Mouse (Mus musculus): Measurements from ENCODE around the gene Gbp3. TPM values are rescaled to one million over a fixed set of nuclear protein-coding genes. Genes with fewer than 3 reads are reported as not detected.
"Not testable (repeated sequence)": the region's sequence is repeated elsewhere in the genome, so short reads cannot be mapped to it uniquely, and the experiment has no call there.

The Gbp3 gene
- polyA plus RNA-seq, 1 experiment: 9.6 TPM

- Histone ChIP-seq H3K27ac (replicated peaks; ENCODE audit: low read depth, low read length) (no peak overlapping the region), H3K4me3 (ENCODE audit: insufficient read depth, low read depth, low read length) (peak overlapping the region; percentile 64), H3K4me1 (ENCODE audit: control insufficient read depth, insufficient read depth, insufficient read length, low read length) (peaks cover 4% of the 10 kb centered on the region; the same call in 1 of the 2 replicates)
These were observed 1.3 kb downstream of the Gbp3 start for GRCm38 (mm10) chr3:142561045-142561646.

GRCm38 (mm10) chr3:142561666-142562065, 1.8 kb downstream of the Gbp3 start:
- Histone ChIP-seq H3K4me3 (ENCODE audit: insufficient read depth, low read depth, low read length) (peak overlapping the region; percentile 64), H3K27ac (replicated peaks; ENCODE audit: low read depth, low read length) (no peak overlapping the region), H3K4me1 (ENCODE audit: control insufficient read depth, insufficient read depth, insufficient read length, low read length) (peaks cover 4% of the 10 kb centered on the region; the same call in 1 of the 2 replicates)

DNA sequence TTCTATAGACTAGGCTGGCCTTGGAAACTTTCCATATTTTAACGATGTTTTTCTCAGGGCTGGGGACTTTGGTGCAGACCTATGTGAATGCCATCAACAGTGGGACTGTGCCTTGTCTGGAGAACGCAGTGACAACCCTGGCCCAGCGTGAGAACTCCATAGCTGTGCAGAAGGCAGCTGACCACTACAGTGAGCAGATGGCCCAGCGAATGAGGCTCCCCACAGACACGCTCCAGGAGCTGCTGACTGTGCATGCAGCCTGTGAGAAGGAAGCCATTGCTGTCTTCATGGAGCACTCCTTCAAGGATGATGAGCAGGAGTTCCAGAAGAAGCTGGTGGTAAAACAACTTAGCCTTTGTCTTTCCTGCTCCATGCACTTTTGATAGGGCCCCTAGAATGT, 7.7 kb downstream of the Gbp3 start:
- H3K4me3 ChIP-seq (ENCODE audit: insufficient read depth, low read depth, low read length); H3K4me1 ChIP-seq (ENCODE audit: control insufficient read depth, insufficient read depth, insufficient read length, low read length); H3K27ac ChIP-seq (replicated peaks; ENCODE audit: low read depth, low read length): not testable (repeated sequence)

GRCm38 (mm10) chr3:142570738-142571137, 10.9 kb downstream of the Gbp3 start:
- Histone ChIP-seq H3K27ac (replicated peaks; ENCODE audit: low read depth, low read length) (no peak overlapping the region), H3K4me1 (ENCODE audit: control insufficient read depth, insufficient read depth, insufficient read length, low read length) (no peaks in the 10 kb centered on the region; the same call in 1 of the 2 replicates), H3K4me3 (ENCODE audit: insufficient read depth, low read depth, low read length) (no peak overlapping the region)

DNA sequence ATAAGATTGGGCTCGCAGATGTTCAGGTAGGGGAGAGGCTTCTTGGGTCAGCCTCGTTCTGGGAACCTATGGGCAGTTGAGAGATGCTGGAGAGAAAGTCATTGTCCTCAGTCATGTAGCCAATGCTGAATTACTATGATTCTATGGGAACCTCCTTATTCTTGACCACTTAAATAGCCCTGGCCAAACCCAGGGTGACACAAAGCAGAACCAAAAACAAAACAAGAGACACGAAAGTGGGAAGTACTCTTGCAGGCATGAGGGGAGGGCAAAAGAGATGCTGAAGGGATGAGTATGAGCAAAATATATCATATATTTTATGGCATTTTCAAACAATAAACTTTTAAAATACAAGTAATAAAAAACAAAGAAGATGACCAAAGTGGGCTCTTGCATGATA, 17.3 kb downstream of the Gbp3 start:
- Histone ChIP-seq H3K27ac (replicated peaks; ENCODE audit: low read depth, low read length) (no peak overlapping the region), H3K4me3 (ENCODE audit: insufficient read depth, low read depth, low read length) (no peak overlapping the region), H3K4me1 (ENCODE audit: control insufficient read depth, insufficient read depth, insufficient read length, low read length) (no peaks in the 10 kb centered on the region)

DNA sequence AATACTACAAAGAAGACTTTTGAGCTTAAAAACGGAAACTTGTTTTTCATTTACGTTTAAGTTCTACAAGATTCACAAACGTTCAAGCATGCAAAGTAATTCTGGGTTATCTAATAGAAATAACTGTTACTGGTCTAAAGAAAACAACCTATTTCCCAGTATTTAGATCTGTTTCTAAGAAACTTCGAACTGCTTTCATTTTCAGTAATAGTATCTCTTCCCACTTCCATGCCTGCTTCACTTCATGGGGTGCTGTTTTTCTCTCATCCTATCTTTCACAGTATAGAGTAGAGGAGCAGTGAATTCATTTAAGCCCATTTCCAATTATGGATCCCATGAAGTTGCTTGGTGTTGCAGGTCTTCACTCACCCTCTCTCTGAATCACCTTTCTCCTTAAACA, 18.5 kb downstream of the Gbp3 start:
- no peak overlapping the region for H3K27ac ChIP-seq (replicated peaks; ENCODE audit: low read depth, low read length)
- H3K4me1 ChIP-seq (ENCODE audit: control insufficient read depth, insufficient read depth, insufficient read length, low read length): no peaks in the 10 kb centered on the region
- no peak overlapping the region for H3K4me3 ChIP-seq (ENCODE audit: insufficient read depth, low read depth, low read length)

GRCm38 (mm10) chr3:142583067-142583466, 23.2 kb downstream of the Gbp3 start:
- H3K27ac ChIP-seq (replicated peaks; ENCODE audit: low read depth, low read length): no peak overlapping the region
- H3K4me3 ChIP-seq (ENCODE audit: insufficient read depth, low read depth, low read length): no peak overlapping the region
- H3K4me1 ChIP-seq (ENCODE audit: control insufficient read depth, insufficient read depth, insufficient read length, low read length): peaks cover 3% of the 10 kb centered on the region; the same call in 1 of the 2 replicates

DNA sequence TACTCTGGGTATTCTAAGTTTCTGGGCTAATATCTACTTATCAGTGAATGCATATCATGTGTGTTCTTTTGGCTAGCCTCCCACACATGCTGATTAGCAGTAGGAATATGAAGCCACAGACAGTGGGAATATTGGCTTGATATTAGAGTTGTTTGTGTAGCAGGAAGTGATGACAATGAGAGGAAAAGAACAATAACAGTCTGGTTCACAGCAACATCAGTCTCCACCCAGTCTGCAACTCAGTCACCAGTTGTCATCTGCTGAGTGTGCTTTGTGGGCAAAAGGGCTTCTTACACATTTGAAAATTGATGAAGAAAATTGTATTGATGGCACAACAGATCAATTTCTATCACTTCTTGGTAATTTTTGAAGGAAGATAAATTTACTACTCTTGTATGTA, 27.6 kb downstream of the Gbp3 start:
- Histone ChIP-seq H3K4me3 (ENCODE audit: insufficient read depth, low read depth, low read length) (no peak overlapping the region), H3K4me1 (ENCODE audit: control insufficient read depth, insufficient read depth, insufficient read length, low read length) (peaks cover 5% of the 10 kb centered on the region; the same call in 1 of the 2 replicates), H3K27ac (replicated peaks; ENCODE audit: low read depth, low read length) (no peak overlapping the region)

GRCm38 (mm10) chr3:142588888-142589287, 29.1 kb downstream of the Gbp3 start:
- no peak overlapping the region for H3K4me3 ChIP-seq (ENCODE audit: insufficient read depth, low read depth, low read length)
- H3K4me1 ChIP-seq (ENCODE audit: control insufficient read depth, insufficient read depth, insufficient read length, low read length): peaks cover 5% of the 10 kb centered on the region; the same call in 1 of the 2 replicates
- no peak overlapping the region for H3K27ac ChIP-seq (replicated peaks; ENCODE audit: low read depth, low read length)

DNA sequence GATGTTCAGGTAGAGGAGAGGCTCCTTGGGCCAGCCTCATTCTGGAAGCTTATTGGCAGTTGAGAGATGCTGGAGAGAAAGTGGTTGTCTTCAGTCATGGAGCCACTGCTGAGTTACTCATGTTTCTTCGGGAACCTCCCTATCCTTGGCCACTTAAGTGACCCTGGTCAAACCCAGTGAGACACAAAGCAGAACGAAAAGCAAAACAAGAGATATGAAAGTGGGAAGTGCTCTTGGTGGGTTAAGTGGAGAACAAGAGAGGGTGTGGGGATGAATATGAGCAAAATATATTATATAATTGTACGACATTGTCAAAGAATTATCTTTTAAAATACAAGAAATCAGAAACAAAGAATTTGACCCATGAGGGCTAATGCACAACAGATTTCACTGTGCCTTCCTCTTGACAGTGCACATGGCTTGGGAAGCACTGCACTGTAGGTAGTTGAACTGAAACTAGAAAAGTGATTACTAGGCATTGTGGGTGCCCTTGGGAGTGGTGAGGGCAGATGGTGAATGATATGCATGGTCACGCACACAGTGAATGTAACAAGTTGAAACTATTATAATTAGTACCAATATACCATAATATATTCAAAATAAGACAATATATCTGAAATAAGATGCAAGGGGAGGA, 30.7 kb downstream of the Gbp3 start:
- Histone ChIP-seq H3K27ac (replicated peaks; ENCODE audit: low read depth, low read length) (no peak overlapping the region), H3K4me1 (ENCODE audit: control insufficient read depth, insufficient read depth, insufficient read length, low read length) (peaks cover 5% of the 10 kb centered on the region; the same call in 1 of the 2 replicates), H3K4me3 (ENCODE audit: insufficient read depth, low read depth, low read length) (no peak overlapping the region)

- H3K4me1 ChIP-seq (ENCODE audit: control insufficient read depth, insufficient read depth, insufficient read length, low read length): no peaks in the 10 kb centered on the region
- H3K27ac ChIP-seq (replicated peaks; ENCODE audit: low read depth, low read length): no peak within 1 kb of the TSS
- no peak within 1 kb of the TSS for H3K4me3 ChIP-seq (ENCODE audit: insufficient read depth, low read depth, low read length)
These were observed 34.7 kb downstream of the Gbp3 start, which contains the start of gene Gbp2b for GRCm38 (mm10) chr3:142594547-142594946. Gene Gbp2b (plus strand): TSS chr3:142594847.

- Histone ChIP-seq H3K4me1 (ENCODE audit: control insufficient read depth, insufficient read depth, insufficient read length, low read length) (no peaks in the 10 kb centered on the region), H3K4me3 (ENCODE audit: insufficient read depth, low read depth, low read length) (no peak overlapping the region), H3K27ac (replicated peaks; ENCODE audit: low read depth, low read length) (no peak overlapping the region)
These were observed 38.1 kb downstream of the Gbp3 start for GRCm38 (mm10) chr3:142597923-142598322.

DNA sequence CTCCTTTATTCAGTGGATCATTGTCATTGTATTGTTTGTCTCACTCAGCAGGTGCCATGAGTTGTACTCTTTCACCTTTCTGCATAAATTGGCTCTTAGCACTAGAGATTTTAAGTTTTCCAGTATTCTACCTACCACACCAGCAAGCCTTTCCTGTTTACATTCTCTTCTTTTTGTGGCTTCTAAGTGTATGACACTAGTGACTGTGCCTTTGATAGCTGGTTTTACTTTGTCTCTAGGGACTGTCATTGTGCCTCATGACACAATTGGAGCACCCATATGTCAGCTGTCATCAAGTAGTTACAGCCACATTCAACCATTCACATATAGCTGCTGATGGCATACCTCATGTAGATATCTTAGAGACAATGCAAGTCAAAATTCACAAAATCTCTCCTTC, 41.8 kb downstream of the Gbp3 start:
- H3K27ac ChIP-seq (replicated peaks; ENCODE audit: low read depth, low read length): no peak overlapping the region

DNA sequence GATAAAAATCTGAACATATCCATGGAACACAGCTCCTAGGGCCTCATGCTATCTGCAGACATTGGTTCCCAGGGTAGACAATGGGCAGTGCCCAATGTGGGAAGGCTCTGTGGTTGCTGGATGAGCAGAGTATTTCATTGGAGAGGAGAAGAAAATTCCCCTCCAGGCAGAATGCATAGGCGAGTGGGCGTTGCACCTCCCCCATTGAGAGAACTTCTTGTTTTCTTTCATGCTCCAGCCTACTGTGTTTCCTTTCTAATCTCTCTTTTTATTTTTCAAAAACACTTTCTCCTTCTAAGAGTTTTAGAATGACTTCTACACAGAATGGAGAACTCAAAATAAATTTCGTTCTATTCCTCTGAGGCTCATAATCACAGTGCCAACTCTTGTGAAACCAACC, 58.8 kb downstream of the Gbp3 start:
- no peak overlapping the region for H3K4me3 ChIP-seq (ENCODE audit: insufficient read depth, low read depth, low read length)
- peaks cover 4% of the 10 kb centered on the region; the same call in 1 of the 2 replicates for H3K4me1 ChIP-seq (ENCODE audit: control insufficient read depth, insufficient read depth, insufficient read length, low read length)
- H3K27ac ChIP-seq (replicated peaks; ENCODE audit: low read depth, low read length): no peak overlapping the region

More for the DNA sequence above, 41.8 kb downstream of the Gbp3 start:
- no peaks in the 10 kb centered on the region for H3K4me1 ChIP-seq (ENCODE audit: control insufficient read depth, insufficient read depth, insufficient read length, low read length)
- no peak overlapping the region for H3K4me3 ChIP-seq (ENCODE audit: insufficient read depth, low read depth, low read length)

DNA sequence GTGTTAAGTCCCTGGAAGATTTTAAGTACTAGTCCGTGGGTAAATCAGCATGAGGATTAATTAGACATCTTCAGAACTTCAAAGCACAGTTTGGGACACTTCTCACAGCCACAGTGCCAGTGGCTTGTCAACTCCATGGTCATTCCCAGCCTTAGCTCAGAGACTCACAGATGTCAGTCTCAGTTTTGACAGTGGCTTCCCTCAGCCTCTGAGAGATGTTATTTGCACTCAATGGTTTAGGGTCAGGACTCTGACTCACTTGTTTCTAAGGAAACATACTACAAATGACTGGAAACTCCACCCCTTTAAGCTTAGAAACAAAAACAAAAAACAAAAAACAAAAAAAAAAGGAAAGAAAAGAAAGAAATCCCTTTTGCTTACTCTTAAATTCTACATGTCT, 59.8 kb downstream of the Gbp3 start:
- H3K27ac ChIP-seq (replicated peaks; ENCODE audit: low read depth, low read length): peak overlapping the region; percentile 86
- peaks cover 4% of the 10 kb centered on the region; the same call in 1 of the 2 replicates for H3K4me1 ChIP-seq (ENCODE audit: control insufficient read depth, insufficient read depth, insufficient read length, low read length)
- H3K4me3 ChIP-seq (ENCODE audit: insufficient read depth, low read depth, low read length): no peak overlapping the region
